Mouse (Mus musculus) B cell, adult 62 days (primary cell): Measurements from ENCODE around the gene Spin2d. TPM values are rescaled to one million over a fixed set of nuclear protein-coding genes. Genes with fewer than 3 reads are reported as not detected.

Source experiments
- total RNA-seq: library from RNA; stranded (reverse); gene quantifications from 4 replicates; pipeline ENCODE4 v1.2.4, GENCODE M21; 2023

The Spin2d gene
- total RNA-seq = not detected in 4 replicates

GRCm38 (mm10) chrX:73176889-73177288 is at the start of gene Spin2d:
TSS of gene Spin2d (minus strand) at chrX:73176989.

DNA sequence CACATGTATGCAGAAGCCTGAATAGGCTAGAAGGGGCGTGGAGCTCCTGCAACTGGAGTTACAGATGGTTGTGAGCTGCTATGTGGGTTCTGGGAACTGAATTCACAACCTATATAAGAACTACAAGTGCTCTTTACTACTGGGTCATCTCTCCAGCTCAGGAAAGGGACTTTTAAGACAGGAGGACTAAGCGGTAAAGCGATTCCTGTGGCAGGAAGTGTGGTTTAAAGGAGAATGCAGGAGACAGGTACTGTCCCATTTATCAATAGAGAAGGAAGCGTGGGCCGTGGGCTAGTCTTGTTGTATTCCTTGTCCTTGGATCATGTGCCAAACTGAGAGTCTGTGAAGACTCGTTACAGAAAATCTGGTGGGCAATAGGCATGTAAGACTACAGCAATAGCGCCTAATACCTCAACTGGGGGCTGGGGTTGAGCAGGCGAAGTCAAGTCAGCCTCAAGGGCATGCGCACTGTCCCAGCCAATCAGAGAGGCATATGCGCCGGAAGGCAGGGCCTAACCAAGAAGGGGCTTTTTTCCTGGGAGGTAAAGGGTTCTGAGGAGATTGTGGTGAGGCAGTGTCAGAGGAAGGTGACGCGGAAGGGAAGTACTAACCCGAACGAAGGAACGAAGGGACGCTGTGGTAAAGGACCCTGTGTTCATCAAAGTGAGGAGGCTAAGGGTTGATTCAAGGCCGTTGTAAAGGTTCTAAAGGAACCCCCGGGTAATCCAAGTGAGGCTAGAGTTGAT is 37.2 kb upstream of the Spin2d start, which contains the start of gene Xlr4b:
Gene Xlr4b (plus strand): TSS at position 515 of the 746 bp plus-strand sequence.

GRCm38 (mm10) chrX:73191934-73192333 is 15.1 kb upstream of the Spin2d start, which contains the start of gene Xlr3b:
TSS of gene Xlr3b (plus strand) at chrX:73192207.

DNA sequence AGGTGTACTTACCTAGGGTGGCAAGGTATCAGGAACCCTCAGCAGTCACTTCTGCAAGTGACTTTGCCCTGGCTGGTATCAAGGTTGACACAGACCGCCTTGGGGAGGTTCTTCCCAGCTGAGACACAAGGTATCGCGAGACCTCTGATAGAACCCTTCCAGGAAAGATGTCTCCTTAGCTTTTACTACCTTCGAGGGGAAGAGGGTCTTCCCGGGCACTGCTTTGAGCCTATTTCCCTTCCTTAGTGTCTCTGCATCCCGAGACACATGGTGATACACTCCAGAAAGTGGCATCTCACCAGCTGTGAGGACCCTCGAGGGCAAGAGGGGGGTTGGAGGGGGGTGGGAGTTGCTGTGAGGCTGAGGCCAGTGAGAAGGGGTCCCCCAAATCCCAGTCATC is 27.4 kb downstream of the Spin2d start, which contains the start of gene DXBay18:
Gene DXBay18 (minus strand): TSS at position 101 of the 400 bp plus-strand sequence.

GRCm38 (mm10) chrX:73148496-73148895 is 28.3 kb downstream of the Spin2d start, which contains the start of gene Xlr5b:
TSS of gene Xlr5b (plus strand) at chrX:73148796.

Other genes with a start within 250 kb of the Spin2d start
- not detected in 4 replicates for gene Zfp185, start 189.7 kb downstream of the Spin2d start, total RNA-seq
- gene Pnma5, start 139.9 kb downstream of the Spin2d start, total RNA-seq = 2.0 to 2.4 TPM (median 2.2 TPM) in 4 replicates
- gene Pnma3, start 112.2 kb downstream of the Spin2d start, total RNA-seq = not detected in 4 replicates
- 9.5 to 19.3 TPM (median 13.0 TPM) in 4 replicates for gene Xlr4a, start 94.5 kb downstream of the Spin2d start, total RNA-seq
- gene Xlr3a, start 79.9 kb downstream of the Spin2d start, total RNA-seq = 0.18 to 4.4 TPM (median 1.8 TPM) in 4 replicates
- gene Gm14685, start 59.9 kb downstream of the Spin2d start, total RNA-seq = 0.21 to 0.40 TPM (median 0.27 TPM) in 3 of 4 replicates, not detected in the other
- gene Xlr5b, start 28.2 kb downstream of the Spin2d start, total RNA-seq = not detected in 4 replicates
- 0.19 TPM in 1 of 4 replicates, not detected in the others for gene DXBay18, start 27.5 kb downstream of the Spin2d start, total RNA-seq
- gene Xlr3b, start 15.2 kb upstream of the Spin2d start, total RNA-seq = 10.5 to 33.8 TPM (median 14.1 TPM) in 4 replicates
- 30.2 to 40.7 TPM (median 39.6 TPM) in 4 replicates for gene Xlr4b, start 37.3 kb upstream of the Spin2d start, total RNA-seq
- 12.5 to 13.9 TPM (median 12.7 TPM) in 4 replicates for gene F8a, start 51.3 kb upstream of the Spin2d start, total RNA-seq
- 9.2 to 15.8 TPM (median 13.4 TPM) in 4 replicates for gene Xlr4c, start 66.1 kb upstream of the Spin2d start, total RNA-seq
- not detected in 4 replicates for gene Xlr3c, start 88.4 kb upstream of the Spin2d start, total RNA-seq
- gene Xlr5a, start 116.0 kb upstream of the Spin2d start, total RNA-seq = not detected in 4 replicates
- gene Xlr5c, start 116.0 kb upstream of the Spin2d start, total RNA-seq = not detected in 4 replicates
- gene Gm45015, start 159.9 kb upstream of the Spin2d start, total RNA-seq = not detected in 4 replicates
- 26.1 to 32.2 TPM (median 29.1 TPM) in 4 replicates for gene Zfp275, start 165.6 kb upstream of the Spin2d start, total RNA-seq
- not detected in 4 replicates for gene Gm18336, start 221.7 kb upstream of the Spin2d start, total RNA-seq
- gene Zfp92, start 234.1 kb upstream of the Spin2d start, total RNA-seq = not detected in 4 replicates